Mouse (Mus musculus) embryonic facial prominence, embryonic 12.5 days (tissue): ENCODE results near the gene Acmsd. TPM values are rescaled to one million over a fixed set of nuclear protein-coding genes. Genes with fewer than 3 reads are reported as not detected.
A peak's percentile ranks its signal among the peaks of the same experiment; 100 is the strongest.

Source experiments
- ATAC-seq: fragments of 200-750 bp; cut with Nextera tagmentation; 2 replicates; pipeline ENCODE4 v1.8.0; 2017; ENCODE audit not compliant: insufficient number of reproducible peaks, insufficient read depth, low FRiP score, low TSS enrichment
- H3K27ac ChIP-seq: fragments of 300-500 bp; sonication (generic); 2 replicates; pipeline ENCODE4 v1.5.1; 2016; ENCODE audit warnings: mild to moderate bottlenecking
- H3K27me3 ChIP-seq: fragments of 300-500 bp; sonication (generic); 2 replicates; pipeline ENCODE4 v1.6.1; 2016; ENCODE audit warnings: mild to moderate bottlenecking, moderate library complexity
- H3K36me3 ChIP-seq: fragments of 300-500 bp; sonication (generic); 2 replicates; pipeline ENCODE4 v1.6.1; 2016; ENCODE audit warnings: mild to moderate bottlenecking
- H3K4me1 ChIP-seq: fragments of 300-500 bp; sonication (generic); 2 replicates; pipeline ENCODE4 v1.6.1; 2016
- H3K4me2 ChIP-seq: fragments of 300-500 bp; sonication (generic); replicated peaks from 2 replicates; pipeline ENCODE4 v1.6.1; 2016; ENCODE audit warnings: mild to moderate bottlenecking, moderate library complexity
- H3K4me3 ChIP-seq: fragments of 300-500 bp; sonication (generic); 2 replicates; pipeline ENCODE4 v1.5.1; 2016; ENCODE audit warnings: mild to moderate bottlenecking
- H3K9ac ChIP-seq: fragments of 300-500 bp; sonication (generic); 2 replicates; pipeline ENCODE4 v1.6.1; 2016; ENCODE audit warnings: mild to moderate bottlenecking, moderate library complexity
- H3K9me3 ChIP-seq: fragments of 300-500 bp; sonication (generic); 2 replicates; pipeline ENCODE4 v1.6.1; 2016; ENCODE audit warnings: mild to moderate bottlenecking, moderate library complexity
- WGBS: fragments of 180-500 bp; shearing (Covaris S2); methylation state at CpG from one replicate; pipeline ENCODE4 v1.1.7; 2016; 5-methylcytosine and 5-hydroxymethylcytosine counted together
- polyA plus RNA-seq: library from polyadenylated mRNA; unstranded; fragments of >200 nt; fragmentation: Nextera tagmentation; extraction: Ambion mirVana; gene quantifications from 2 replicates; pipeline ENCODE4 v1.2.1, GENCODE M21; 2016

The Acmsd gene
- 0.13 and 0.14 TPM in 2 replicates for polyA plus RNA-seq

DNA sequence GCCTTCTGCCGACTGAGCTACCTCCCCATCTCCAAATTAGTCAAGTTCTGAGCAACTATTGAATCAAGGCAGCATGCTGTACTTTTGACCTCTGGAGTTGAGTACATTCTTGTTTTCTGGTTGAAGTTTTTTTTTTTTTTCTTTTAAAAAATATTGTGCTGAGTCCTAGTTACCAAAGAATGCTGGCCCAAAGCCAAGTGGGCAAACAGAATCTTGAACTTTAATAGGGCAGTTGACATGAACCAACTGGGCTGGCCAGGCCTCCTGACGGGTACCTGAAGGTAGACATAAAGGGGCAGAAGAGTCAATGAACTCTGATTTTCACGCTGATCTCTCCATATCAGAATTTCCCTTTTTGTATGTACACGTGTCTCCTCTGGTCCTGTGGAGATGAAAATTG lies at the start of gene Acmsd:
Gene Acmsd, plus strand, starts transcription at position 318 of the 400 bp plus-strand sequence.
- H3K4me2 ChIP-seq, result no peak within 1 kb of the TSS
- ATAC-seq, result no peak
- no peaks in the 10 kb centered on the region for H3K36me3 ChIP-seq
- H3K4me1 ChIP-seq, result no peaks in the 10 kb centered on the region
- no peaks in the 10 kb centered on the region for H3K27me3 ChIP-seq
- no peak within 1 kb of the TSS for H3K4me3 ChIP-seq
- H3K27ac ChIP-seq, result no peak within 1 kb of the TSS
- H3K9ac ChIP-seq, result no peak within 1 kb of the TSS
- 90% methylated on average over 4 of the region's 4 CpGs for WGBS
- no peaks in the 10 kb centered on the region for H3K9me3 ChIP-seq

DNA sequence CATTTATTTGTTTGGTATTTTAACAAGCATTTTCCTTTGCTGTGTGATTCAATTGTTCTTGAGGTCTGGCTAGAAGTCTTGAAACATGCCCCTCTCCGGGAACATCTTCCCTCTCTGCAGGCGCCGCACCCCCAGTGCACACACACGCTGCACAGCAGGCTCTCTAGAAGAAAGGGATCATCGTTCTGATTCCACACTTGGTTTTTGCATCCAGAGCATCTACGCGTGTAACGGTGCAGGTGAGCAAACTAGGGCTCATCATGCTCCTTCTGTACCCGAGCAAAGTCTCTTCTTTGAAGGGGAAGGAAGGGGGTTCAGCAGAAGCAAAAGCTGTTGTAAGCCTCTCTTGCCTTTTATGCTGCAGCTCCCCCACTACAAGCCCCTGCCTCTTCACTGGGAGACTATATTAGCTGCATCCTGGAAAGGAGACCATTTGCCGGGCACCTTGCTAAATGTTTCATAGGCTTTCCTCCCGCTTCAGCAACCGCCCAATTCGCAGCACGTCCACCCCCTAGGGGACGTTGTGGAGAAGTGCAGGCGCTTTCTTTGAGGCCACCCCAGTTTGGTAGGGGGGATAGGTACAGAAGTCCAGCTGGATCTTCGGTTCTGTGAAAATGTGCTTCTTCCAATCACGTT lies 49.6 kb upstream of the Acmsd start, which contains the start of gene Tmem163:
Gene Tmem163, minus strand, starts transcription at position 51 of the 636 bp plus-strand sequence.
- H3K4me1 ChIP-seq, result peaks cover 12% of the 10 kb centered on the region; the same call in 1 of the 2 replicates
- peaks cover 58% of the 10 kb centered on the region for H3K27me3 ChIP-seq
- no peak within 1 kb of the TSS for H3K4me3 ChIP-seq
- no peak within 1 kb of the TSS for H3K9ac ChIP-seq
- H3K36me3 ChIP-seq, result no peaks in the 10 kb centered on the region
- no peak within 1 kb of the TSS for H3K27ac ChIP-seq
- no peak for ATAC-seq
- H3K9me3 ChIP-seq, result no peaks in the 10 kb centered on the region
- H3K4me2 ChIP-seq, result peak within 1 kb of the TSS; percentile 97
- WGBS, result 14% methylated on average over 18 of the region's 18 CpGs

DNA sequence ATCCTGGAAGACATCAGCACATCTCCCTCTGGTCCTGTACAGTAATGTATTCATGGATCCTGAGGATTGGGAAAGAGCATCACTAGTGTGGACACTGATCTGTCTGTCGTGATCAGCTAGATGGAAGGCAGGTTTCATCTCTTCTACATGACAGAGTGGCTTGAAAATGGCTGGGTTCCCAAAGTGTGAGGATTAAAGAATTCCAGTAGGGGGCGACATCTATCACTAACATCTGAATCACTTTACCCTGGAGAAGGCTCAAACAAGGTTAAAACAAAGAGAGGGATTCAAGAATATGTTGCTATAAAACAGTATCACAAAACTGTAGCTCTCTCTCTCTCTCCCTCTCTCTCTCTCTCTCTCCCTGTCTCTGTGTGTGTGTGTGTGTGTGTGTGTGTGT lies 32.7 kb upstream of the Acmsd start:
- Histone ChIP-seq H3K4me1 (no peaks in the 10 kb centered on the region), H3K9me3 (no peaks in the 10 kb centered on the region), H3K27me3 (no peaks in the 10 kb centered on the region), H3K27ac (no peak overlapping the region), H3K4me3 (no peak overlapping the region), H3K4me2 (no peak overlapping the region), H3K9ac (no peak overlapping the region), H3K36me3 (no peaks in the 10 kb centered on the region)
- ATAC-seq, result no peak
- WGBS, result 27% methylated on average over 2 of the region's 2 CpGs

DNA sequence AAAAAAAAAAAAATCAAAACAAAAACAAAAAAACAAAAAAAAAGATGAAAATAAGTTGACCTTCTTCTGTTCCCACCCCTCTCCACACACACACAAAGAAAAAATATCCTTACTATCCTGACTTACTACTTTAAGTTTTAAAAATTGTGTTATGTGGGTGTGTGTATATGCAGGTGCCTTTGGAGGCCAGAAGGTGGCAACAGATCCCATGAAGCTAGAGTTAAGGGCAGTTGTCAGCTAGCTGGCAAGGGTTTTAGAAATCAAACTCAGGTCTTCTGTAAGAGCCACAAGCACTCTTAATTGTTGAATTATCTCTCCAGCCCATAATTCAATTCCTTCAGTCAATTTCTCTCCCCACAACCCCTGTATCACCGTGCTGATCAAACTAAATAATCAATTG lies 27.0 kb upstream of the Acmsd start:
- Histone ChIP-seq H3K4me2 (no peak overlapping the region), H3K9me3 (no peaks in the 10 kb centered on the region), H3K27ac (no peak overlapping the region), H3K9ac (no peak overlapping the region), H3K4me3 (no peak overlapping the region), H3K27me3 (no peaks in the 10 kb centered on the region), H3K36me3 (no peaks in the 10 kb centered on the region), H3K4me1 (no peaks in the 10 kb centered on the region)
- no peak for ATAC-seq
- WGBS, result 88% methylated on average over 1 of the region's 1 CpGs

- Histone ChIP-seq H3K4me2 (no peak overlapping the region), H3K9me3 (no peaks in the 10 kb centered on the region), H3K4me3 (no peak overlapping the region), H3K27ac (no peak overlapping the region), H3K9ac (no peak overlapping the region), H3K4me1 (no peaks in the 10 kb centered on the region), H3K27me3 (no peaks in the 10 kb centered on the region), H3K36me3 (no peaks in the 10 kb centered on the region)
- ATAC-seq, result no peak
- 80% methylated on average over 5 of the region's 5 CpGs for WGBS
These were observed 22.9 kb upstream of the Acmsd start for GRCm38 (mm10) chr1:127706269-127706668.

- no peak for ATAC-seq
- 88% methylated on average over 8 of the region's 8 CpGs for WGBS
These were observed 12.8 kb upstream of the Acmsd start for GRCm38 (mm10) chr1:127716441-127716840.

GRCm38 (mm10) chr1:127718290-127718689 lies 10.9 kb upstream of the Acmsd start:
- Histone ChIP-seq H3K9me3 (no peaks in the 10 kb centered on the region), H3K27me3 (no peaks in the 10 kb centered on the region), H3K4me2 (no peak overlapping the region), H3K9ac (no peak overlapping the region), H3K4me3 (no peak overlapping the region), H3K27ac (no peak overlapping the region), H3K4me1 (no peaks in the 10 kb centered on the region), H3K36me3 (no peaks in the 10 kb centered on the region)
- no peak for ATAC-seq
- whole genome bisulfite sequencing, result 91% methylated on average over 1 of the region's 1 CpGs

More at GRCm38 (mm10) chr1:127716441-127716840, 12.8 kb upstream of the Acmsd start:
- Histone ChIP-seq H3K4me1 (no peaks in the 10 kb centered on the region), H3K4me2 (no peak overlapping the region), H3K36me3 (no peaks in the 10 kb centered on the region), H3K27me3 (no peaks in the 10 kb centered on the region), H3K4me3 (no peak overlapping the region), H3K27ac (no peak overlapping the region), H3K9ac (no peak overlapping the region), H3K9me3 (no peaks in the 10 kb centered on the region)

GRCm38 (mm10) chr1:127723596-127723995 lies 5.6 kb upstream of the Acmsd start:
- no peak overlapping the region for H3K4me2 ChIP-seq
- no peak overlapping the region for H3K27ac ChIP-seq
- H3K27me3 ChIP-seq, result no peaks in the 10 kb centered on the region
- H3K9me3 ChIP-seq, result no peaks in the 10 kb centered on the region
- H3K36me3 ChIP-seq, result no peaks in the 10 kb centered on the region
- WGBS, result 41% methylated on average over 2 of the region's 2 CpGs
- H3K4me1 ChIP-seq, result no peaks in the 10 kb centered on the region
- no peak overlapping the region for H3K9ac ChIP-seq
- no peak overlapping the region for H3K4me3 ChIP-seq
- ATAC-seq, result no peak

DNA sequence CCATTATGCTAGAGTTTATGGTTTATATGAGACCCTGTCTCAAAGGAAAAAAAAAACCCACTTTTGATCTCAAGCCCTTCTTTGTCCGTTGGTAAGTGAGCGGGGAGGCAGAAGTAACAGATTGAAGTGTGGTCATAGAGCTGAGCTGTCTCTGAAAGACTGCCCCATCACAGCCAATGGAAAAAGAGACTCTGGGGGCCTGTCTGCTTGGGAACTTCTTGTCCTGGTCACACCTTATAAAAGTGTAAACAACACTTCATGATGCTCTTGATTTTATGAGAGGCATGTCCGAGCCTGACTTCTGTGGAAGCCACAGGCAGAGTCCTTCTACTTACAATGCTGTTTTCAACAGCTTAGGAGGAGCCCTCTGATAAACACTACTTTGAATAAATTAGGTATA lies 1.9 kb downstream of the Acmsd start:
- Histone ChIP-seq H3K36me3 (no peaks in the 10 kb centered on the region), H3K4me2 (no peak overlapping the region), H3K4me3 (no peak overlapping the region), H3K27ac (no peak overlapping the region), H3K9me3 (no peaks in the 10 kb centered on the region), H3K27me3 (no peaks in the 10 kb centered on the region), H3K9ac (no peak overlapping the region), H3K4me1 (no peaks in the 10 kb centered on the region)
- 62% methylated on average over 3 of the region's 3 CpGs for WGBS
- no peak for ATAC-seq

- Histone ChIP-seq H3K27me3 (no peaks in the 10 kb centered on the region), H3K4me1 (no peaks in the 10 kb centered on the region), H3K9me3 (no peaks in the 10 kb centered on the region), H3K4me3 (no peak overlapping the region), H3K4me2 (no peak overlapping the region), H3K36me3 (no peaks in the 10 kb centered on the region), H3K27ac (no peak overlapping the region), H3K9ac (no peak overlapping the region)
- 86% methylated on average over 3 of the region's 3 CpGs for WGBS
- ATAC-seq, result no peak
These were observed 3.2 kb downstream of the Acmsd start for GRCm38 (mm10) chr1:127732435-127732834.

DNA sequence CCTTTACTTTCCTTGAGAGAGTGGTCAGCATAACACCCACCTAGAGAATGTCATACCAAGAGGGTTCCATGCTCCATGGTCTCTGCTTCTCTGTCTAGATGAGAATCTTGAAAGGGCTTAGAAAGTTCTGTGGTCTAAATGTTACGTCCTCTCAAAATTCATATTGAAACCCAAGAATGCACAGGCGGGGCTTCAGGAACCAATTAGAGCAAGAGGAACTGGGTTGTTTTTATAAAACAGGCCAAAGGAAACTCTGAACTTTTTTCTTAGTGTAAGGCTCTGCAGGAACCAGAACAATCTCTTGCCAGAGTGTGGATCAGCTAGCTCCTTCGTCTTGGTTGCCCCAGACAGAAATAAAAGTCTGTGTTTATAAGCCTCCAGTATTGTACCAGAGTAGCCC lies 3.6 kb downstream of the Acmsd start:
- H3K4me1 ChIP-seq, result no peaks in the 10 kb centered on the region
- H3K9ac ChIP-seq, result no peak overlapping the region
- ATAC-seq, result no peak
- H3K4me2 ChIP-seq, result no peak overlapping the region
- H3K4me3 ChIP-seq, result no peak overlapping the region
- H3K27ac ChIP-seq, result no peak overlapping the region
- no peaks in the 10 kb centered on the region for H3K27me3 ChIP-seq
- no peaks in the 10 kb centered on the region for H3K36me3 ChIP-seq
- 54% methylated on average over 3 of the region's 3 CpGs for WGBS
- H3K9me3 ChIP-seq, result no peaks in the 10 kb centered on the region

DNA sequence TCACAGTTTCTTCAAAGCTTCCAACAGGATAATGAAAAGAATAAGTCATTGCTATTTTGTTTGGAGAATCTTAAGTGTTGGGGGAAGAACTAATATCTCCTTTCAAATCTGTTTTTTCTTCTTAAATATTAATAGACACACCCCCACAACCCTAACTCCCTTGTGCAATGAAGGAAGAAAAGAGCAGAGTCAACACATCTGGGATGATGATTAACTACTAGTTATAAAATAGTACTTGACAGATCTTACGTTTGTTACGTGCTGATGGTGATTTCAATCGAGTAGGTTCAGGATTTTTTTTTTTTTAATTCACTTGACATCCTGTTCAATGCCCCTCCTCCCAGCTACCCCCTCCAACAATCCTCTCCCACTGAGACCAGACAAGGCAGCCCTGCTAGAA lies 6.1 kb downstream of the Acmsd start:
- no peak for ATAC-seq
- H3K4me3 ChIP-seq, result no peak overlapping the region
- 73% methylated on average over 3 of the region's 3 CpGs for WGBS
- no peaks in the 10 kb centered on the region for H3K36me3 ChIP-seq
- H3K27me3 ChIP-seq, result no peaks in the 10 kb centered on the region
- no peaks in the 10 kb centered on the region for H3K9me3 ChIP-seq
- H3K27ac ChIP-seq, result no peak overlapping the region
- no peak overlapping the region for H3K4me2 ChIP-seq
- H3K9ac ChIP-seq, result no peak overlapping the region
- no peaks in the 10 kb centered on the region for H3K4me1 ChIP-seq
